Mouse (Mus musculus) 416B (cell line): ENCODE measurements around the gene Iqschfp.

Experiments
- DNase-seq: peaks from one replicate; pipeline ENCODE4 v3.0.0; 2011; ENCODE audit warnings: low read depth

Iqschfp gene

GRCm38 (mm10) chr3:68526416-68526815 is 634.4 kb downstream of the Iqschfp start:
- no peak for DNase-seq

- DNase-seq, result no peak
These were observed 635.1 kb downstream of the Iqschfp start for GRCm38 (mm10) chr3:68527182-68527581.

GRCm38 (mm10) chr3:68531908-68532307 is 639.9 kb downstream of the Iqschfp start:
- no peak for DNase-seq

DNA sequence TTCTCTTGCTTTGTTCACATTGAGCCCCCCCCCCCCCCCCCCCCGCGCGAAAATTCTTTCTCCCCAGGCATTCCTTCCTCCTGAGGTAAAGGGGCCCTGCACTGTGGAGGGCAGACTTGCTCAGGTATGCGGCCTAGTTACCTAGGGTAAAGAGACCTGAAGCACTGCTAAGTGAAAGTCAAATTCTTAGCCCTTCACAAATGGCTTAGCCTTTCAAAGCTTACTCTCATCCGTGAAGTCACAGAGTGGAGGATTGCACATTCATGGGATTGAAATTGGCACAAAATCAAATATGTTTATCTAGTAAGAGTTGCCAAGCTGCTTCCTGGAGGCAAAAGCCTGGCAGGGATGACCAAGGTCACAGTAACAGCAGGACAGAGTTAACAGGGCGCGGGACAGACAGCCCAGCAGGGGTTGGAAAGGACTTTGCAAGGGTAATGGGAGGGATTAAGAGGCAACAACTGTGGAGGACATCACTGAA is 642.6 kb downstream of the Iqschfp start:
- no peak for DNase-seq

- DNase-seq, result no peak
These were observed 643.2 kb downstream of the Iqschfp start for GRCm38 (mm10) chr3:68535160-68535728.

DNA sequence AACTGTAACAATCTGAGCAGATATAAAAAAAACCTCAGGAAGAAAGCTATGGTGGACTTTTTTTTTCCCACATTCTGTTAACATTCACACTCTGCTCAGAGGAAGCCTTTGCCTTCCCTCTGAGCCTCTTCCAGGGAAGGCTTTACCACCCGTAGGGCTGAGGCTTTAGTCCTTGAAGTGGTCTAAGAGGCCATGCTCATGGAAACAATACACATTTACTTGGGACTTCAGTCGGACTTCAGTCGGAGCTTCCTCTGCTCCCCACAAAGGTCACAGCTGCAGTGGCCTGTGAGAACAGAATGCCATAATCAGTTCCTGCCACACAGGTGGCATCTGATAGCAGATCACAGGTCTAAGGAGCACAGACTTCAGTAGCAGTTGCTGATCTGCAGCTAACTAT is 644.0 kb downstream of the Iqschfp start:
- DNase-seq, result no peak

GRCm38 (mm10) chr3:68541688-68542087 is 649.7 kb downstream of the Iqschfp start:
- no peak for DNase-seq

DNA sequence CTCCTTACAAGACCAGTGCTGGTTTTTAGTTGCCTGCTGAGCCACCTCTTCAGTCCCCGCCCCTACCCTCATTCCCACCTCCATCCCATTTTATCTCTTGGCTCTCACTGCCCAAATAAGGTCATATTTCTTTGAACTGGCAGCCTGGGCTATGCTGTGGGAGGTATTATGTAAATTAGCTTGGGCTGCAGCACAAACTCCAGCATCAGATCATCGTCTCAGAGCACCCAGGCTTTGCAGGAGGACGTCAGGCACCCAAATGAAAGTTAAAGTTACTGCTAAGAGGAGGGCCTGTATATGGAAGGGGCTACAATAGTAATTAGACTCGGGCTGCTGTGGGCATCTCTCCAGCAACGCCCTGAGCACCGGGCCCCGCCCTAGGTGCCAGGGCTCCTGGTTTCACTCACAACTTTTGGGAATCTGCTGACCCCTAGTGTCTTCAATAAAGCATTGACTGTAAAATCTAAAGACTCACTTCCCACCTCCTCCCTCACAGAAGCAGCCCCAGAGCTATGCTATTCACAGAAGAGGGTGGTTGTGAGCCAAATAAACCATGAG is 651.0 kb downstream of the Iqschfp start:
- peak; percentile 85 for DNase-seq

DNA sequence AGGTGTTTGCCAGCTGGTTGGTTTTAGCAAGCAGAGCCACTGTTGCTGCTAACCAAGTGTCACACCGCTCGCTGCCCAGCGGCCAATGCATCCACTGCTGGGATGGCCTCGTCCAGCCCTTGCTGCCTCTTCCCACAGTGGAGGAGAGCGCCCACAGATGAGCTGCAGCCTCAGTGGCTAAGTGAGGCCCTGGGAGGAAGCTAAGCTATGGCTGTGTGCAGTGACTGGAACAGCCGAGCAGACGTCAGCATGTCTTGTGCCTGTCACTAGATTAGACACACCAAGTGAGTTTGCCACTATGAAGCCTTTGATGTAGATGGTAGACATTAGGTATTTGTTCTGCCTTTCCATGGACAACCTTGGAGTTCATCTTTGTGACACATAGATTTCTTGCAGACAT is 652.8 kb downstream of the Iqschfp start:
- DNase-seq, result no peak

GRCm38 (mm10) chr3:68545898-68546297 is 653.9 kb downstream of the Iqschfp start:
- no peak for DNase-seq

DNA sequence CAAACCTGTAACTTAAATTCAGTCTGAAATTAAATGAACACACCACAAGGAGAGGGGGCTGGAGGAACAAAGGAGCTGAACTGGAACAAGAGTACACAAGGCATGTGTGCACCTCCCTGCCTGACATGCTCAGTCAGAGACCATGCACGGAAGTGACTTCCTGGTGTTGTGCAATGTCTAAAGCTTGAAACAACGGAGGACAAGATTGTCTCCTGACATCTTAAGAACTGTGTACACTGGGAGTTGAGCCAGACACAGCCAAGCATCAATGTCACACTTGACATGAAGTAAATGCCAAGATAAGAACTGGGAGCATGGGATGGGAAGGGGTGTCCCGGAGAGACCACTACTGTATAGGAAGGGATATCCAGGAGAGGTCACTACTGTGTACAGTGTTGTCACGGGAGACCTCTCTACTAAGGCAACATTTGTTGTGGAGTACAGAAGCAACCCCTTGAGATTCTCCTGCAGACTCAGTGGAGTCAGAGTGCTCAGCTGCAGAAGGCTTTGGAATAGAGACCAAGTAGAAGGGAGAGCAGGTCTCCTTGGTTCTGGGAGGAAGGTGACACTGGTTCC is 663.1 kb downstream of the Iqschfp start:
- peak; percentile 73 for DNase-seq

- peak; percentile 76 for DNase-seq
These were observed 664.9 kb downstream of the Iqschfp start for GRCm38 (mm10) chr3:68556891-68557290.

DNA sequence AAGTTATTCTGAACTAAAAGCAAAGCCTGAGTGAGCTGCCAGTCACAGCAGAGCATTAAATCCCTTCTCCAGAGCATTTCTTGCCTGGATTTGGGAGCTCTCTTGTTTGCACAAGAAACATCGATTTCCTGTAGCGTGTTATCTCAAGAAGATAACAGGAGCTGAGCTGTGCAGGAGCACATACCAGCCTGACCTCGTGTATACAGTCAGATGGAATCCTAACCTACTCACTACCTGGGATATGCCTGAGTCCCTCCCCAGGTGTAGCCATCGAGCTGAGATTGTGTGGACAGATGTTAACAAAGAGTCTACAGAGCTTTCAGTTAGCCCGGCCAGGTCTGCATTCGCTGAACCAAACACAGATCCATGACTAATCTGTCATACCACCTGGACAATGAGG is 666.7 kb downstream of the Iqschfp start:
- no peak for DNase-seq

- DNase-seq, result no peak
These were observed 668.0 kb downstream of the Iqschfp start for GRCm38 (mm10) chr3:68560057-68560456.

- DNase-seq, result peak; percentile 25
These were observed 670.8 kb downstream of the Iqschfp start for GRCm38 (mm10) chr3:68562838-68563237.

- peak; percentile 79 for DNase-seq
These were observed 671.9 kb downstream of the Iqschfp start for GRCm38 (mm10) chr3:68563922-68564321.

GRCm38 (mm10) chr3:68564978-68565674 is 673.1 kb downstream of the Iqschfp start:
- no peak for DNase-seq

DNA sequence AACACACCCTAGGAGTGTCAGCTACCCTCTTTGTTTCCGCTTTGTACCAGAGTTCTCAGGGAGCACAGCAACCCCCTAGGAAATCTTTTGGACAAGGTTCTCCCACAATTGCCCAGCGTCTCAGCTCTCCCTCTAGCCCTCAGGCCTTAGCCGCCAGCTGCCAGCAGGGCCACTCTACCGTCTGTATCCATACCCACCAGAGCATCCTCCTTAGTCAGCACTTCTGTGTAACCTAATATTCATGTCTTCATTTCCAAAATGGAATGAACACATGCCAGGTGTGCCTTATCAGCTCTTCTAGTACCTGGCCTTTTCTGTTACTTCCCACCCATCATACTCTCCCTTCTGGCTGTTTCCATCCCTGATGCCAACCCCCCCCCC is 673.6 kb downstream of the Iqschfp start:
- no peak for DNase-seq

GRCm38 (mm10) chr3:68567581-68567980 is 675.5 kb downstream of the Iqschfp start:
- no peak for DNase-seq

DNA sequence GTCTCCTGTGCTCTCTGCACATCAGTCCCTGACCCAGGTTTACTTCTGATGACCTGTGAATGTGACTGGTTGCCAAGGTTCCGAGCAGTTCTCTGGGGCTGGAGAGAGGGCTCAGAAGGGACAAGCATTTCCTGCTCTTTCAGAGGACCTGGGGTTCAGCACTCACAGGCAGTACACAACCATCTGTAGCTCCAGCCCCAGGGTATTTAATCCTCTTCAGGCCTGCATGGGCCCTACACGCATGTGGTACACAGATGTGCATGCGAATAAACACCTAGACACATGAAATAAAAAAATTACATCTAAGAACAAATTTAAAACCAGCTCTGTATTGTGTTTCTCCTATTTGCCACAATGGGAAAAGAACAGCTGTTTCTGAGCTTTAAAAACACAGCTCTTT is 676.1 kb downstream of the Iqschfp start:
- DNase-seq, result no peak

- no peak for DNase-seq
These were observed 676.7 kb downstream of the Iqschfp start for GRCm38 (mm10) chr3:68568716-68569115.

DNA sequence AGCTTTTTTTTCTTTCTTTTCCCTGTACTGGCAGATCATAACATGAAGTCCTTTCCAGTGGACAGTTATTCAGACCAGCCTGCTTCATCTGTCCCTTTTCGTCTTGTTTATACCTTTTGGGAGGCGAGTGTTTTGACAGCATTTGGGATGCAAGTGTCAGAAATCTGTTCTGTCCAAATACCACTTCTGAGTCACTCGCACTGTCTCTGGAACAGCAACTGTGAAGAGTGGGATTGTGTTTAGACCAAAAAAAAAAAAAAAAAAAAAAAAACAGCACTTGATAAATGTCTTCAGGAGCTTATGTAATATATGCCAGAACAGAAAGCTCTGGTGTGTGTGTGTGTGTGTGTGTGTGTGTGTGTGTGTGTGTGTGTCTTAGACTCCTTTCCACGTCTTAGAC is 678.3 kb downstream of the Iqschfp start:
- DNase-seq, result no peak
